Mouse (Mus musculus) testis, adult 2 months (tissue): ENCODE measurements around the gene Olfr1148.

Source experiments
- CTCF ChIP-seq: fragments of 200-500 bp; IDR thresholded peaks from 2 replicates; pipeline ENCODE4 v1.5.1; 2012; ENCODE audit warnings: low read depth, mild to moderate bottlenecking, inconsistent platforms, low read length, moderate library complexity; ENCODE audit not compliant: control insufficient read depth, insufficient read depth, insufficient replicate concordance
- POLR2A ChIP-seq: fragments of 200-500 bp; IDR thresholded peaks from 2 replicates; pipeline ENCODE4 v1.6.1; 2012; ENCODE audit warnings: low read depth, mild to moderate bottlenecking, inconsistent platforms, low read length, moderate library complexity; ENCODE audit not compliant: control insufficient read depth

GRCm38 (mm10) chr2:87866192-87866591, 35.9 kb downstream of the Olfr1148 start, which contains the start of gene Olfr1152:
- no peak for TF ChIP-seq CTCF
- no peak for TF ChIP-seq POLR2A
